Mouse (Mus musculus) embryo, embryonic 10 days (tissue): Measurements from ENCODE around the gene Prss35.
A peak's percentile ranks its signal among the peaks of the same experiment; 100 is the strongest.

Source experiments
- DNase-seq: peaks from one replicate; pipeline ENCODE4 v3.0.0-alpha.2; 2015; ENCODE audit warnings: low spot score

Prss35 gene

DNA sequence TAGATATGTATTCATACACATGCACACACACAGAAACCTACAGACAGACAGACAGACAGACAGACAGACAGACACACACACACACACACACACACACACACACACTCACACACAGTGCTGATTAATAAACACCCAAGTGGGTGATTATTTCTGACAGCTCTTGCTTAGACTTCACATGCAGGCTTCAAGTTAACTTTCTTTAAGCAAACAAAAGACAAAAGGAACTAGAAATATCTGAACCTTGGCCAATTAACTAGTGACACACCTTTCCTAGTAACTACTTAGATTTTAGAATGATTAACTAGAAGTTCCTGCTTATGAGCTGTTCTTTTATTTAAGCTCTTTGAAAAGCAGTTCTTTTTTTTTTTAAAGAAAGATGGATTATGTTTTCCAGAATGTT, 9.1 kb upstream of the Prss35 start:
- DNase-seq, result no peak

DNA sequence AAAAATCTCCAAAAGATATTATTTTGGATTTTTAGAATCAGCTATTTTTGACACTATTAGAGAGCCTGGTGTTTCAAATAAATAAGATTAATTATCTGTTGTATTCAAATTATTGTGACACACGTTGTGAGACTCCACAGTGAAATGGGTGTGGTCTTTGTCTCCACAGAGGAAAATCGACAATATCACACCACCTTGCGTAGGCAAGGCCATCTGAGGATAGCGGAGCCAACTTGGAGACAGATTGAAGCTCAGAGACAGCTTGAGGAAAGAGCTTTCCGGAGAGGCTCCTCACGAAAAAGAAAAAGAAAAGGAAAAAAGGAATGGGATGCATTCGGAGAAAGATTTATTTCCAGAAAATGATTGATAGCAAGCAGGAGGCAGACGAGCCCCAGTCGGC, 8.7 kb upstream of the Prss35 start:
- no peak for DNase-seq

DNA sequence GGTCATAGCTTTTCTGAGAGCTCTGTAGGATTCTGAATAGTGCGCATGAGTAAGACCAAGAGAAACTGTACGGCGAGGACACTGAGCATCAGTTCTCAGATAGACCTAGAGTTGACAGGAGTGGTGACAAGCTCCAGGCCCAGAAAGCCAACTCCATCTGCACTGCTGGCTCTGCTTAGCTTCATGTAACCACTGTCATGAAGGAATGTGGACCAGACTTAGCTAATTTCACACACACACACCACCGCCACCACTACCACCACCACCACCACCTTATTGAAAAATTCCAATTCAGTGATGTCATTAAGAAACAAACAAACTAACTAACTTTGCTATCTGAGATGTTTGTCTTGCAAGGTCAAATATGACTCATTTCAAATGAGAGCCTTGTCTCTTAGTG, 6.5 kb upstream of the Prss35 start:
- peak; percentile 25 for DNase-seq

DNA sequence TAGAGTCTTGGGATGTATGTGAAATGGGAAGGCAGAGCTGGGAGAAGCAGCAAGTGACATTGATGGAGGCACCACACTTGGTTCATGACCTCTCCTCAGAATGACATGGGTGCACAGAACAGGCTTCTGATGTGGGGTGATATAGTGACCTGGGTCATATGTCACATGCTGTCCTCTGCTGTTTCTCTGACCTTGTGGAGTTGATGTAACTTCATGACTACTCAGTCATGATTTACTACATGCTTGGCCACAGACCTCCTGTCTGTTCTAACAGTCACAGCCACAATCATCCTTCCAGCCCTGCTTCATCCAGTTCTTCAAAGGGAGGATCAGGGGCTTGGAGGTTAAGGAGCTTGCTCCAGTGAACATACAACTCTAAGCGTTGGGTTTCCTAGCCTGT, 5.4 kb upstream of the Prss35 start:
- DNase-seq, result no peak

DNA sequence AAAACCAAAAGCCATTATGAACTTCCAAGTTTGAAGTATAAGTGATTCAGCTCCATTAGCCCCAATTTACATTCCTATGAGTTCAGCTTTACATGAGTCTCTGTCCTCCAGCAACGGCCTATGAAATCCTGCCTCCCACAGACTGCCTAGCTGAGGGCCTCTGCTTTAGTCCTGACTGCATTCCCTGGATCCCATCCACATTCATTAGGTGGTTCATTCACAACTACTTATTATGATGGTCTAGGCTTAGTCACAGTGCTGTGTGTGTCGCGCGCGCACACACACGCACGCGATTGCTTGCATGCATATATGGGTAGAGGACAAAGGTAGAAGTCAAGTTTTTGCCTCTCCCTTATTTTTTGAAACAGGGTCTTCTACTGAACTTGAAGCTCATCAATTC, 4.6 kb upstream of the Prss35 start:
- no peak for DNase-seq

DNA sequence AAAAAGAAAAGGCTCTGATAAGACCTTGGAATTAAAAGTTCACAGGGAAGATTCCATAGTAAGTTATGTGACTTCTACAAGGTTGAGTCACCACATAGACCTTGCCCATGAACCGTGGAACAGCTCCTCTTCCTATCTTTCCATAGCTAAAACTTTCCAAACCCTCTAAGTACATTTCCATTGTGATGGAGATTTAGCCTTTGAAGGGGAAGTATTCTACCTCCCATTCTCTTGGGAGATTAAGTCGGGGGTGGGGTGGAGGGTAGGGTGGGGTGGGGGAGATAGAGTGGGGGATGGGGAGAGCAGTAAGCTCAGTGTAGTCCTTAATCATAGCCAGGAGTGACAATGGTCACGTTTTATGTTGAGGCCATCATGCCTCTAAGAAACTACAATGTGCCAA, 3.5 kb upstream of the Prss35 start:
- no peak for DNase-seq

DNA sequence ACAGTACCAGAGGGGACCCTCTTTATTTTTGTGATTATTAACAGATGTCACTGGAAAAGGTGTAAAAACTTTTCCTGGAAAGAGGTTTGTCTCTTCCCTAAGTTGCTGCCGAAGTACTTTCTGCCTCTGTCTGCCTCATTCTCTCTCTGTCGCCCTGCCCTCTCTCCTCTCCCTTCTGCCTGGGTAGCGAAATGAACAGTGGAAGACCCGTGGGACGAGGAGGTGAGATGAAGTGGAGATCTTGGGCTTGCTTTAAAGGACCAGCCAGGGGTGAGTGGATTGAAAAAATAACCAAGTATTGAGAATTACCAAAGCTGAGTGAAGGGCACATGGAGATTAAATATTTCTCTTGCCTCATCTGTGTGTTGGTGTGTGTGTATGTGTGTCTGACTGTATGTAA, 592 bp downstream of the Prss35 start:
- no peak for DNase-seq

DNA sequence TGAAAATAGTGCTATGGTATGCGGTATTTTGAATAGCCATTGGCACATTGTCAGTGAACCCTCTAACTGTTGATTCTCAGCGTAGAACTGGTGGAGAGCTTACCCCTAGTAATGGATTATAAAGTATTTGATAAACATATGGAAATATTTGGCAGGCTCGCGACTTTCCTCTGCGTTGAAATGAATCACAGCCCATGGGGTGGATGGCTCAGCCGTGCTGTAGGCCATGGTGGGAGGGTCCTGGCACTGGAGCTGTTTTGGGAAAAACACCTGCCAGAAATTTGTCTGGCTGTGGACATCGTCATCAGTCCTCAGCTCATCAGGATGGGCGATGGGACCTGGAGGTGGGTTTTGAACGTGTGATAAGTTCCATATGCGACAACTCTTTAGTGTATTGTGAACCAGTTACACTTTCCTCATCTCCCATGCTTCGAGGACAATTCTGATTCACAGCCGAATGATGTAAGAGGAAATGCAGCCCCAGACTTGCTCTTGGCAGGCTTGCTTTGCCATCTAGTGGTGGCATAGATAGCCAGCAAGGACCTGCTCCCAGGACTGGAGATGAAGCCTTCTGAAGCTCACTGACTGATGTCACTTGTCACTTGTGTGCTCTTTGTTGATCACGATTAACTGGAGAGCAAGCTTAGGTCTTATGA, 2.6 kb downstream of the Prss35 start:
- peak; percentile 85 for DNase-seq

DNA sequence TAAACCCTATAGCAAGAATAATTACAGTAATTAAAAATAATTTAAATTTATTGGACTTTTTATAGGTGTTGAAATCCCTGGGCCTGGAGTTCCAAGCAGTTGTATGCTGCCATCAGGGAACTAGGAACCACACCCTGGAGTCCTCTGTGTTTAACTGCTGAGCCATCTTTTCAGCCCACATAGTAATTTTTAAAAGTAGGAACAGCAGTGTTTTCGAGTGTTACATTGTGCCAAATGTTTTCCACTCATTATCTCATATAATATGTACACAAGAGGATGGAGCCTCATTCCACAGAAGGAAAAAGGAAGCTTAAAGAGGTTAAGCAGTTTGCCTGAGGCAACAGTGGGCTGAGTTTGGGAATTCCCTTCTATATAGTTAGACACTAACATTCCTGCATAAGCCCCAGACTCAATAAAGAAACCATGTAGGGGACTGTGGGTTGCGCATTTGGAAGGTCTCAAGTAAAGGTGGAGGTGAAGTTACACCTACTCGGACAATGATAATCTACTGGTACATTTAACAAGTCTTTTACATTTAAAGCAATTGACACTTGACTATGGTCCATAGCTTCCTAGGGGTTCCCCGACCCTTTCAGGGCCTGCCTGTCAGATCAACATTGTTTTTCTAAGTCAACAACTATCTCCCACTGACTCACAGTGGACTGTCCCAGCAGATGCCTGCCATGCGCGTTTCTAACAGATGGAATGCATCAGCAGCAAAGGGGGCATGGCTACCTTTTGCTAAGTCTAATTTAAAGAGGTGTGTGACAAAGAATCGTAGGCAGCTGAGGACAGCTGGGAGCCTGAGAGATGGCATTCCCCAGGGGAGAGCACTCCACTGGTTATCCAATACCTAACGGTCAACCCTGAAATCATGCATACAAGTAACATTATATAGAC, 19.3 kb downstream of the Prss35 start:
- peak; percentile 48 for DNase-seq

DNA sequence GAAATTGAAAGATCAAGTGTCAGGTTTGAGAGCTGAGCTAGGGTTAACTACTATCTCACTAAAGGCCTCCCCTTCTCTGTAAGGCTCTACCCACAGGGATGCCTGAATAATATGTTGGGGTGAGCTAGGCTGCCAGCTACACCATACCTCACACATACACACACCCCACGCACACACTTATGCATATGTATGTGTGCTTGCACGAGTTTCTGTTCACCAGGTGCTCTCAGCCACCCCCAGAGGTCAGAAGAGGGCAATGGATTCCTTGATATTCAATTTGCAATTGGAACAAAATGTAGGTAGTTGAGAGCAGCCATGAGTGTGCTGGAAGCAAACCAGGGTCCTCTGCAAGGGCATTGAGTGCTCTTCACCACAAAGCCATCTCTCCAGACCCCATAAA, 20.6 kb downstream of the Prss35 start:
- DNase-seq, result no peak

DNA sequence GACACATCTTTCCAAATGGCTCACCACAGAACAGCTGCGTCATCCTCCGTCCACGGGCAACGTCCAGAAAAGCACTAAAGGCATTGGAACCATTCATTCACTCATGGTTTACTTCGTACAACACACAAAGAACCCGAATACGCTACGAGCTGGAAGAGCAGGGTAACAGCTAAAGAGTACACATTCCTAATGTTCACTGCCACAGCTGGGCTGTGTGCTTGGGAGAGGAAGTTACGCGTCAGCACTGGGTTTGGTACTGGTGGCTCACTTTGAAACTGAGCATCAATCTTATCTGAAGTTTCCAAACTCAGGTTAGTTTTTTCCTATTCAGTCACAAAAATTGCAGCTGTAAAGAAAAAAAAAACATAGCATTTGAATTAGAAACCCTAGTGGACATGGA, 23.5 kb downstream of the Prss35 start:
- DNase-seq, result no peak

DNA sequence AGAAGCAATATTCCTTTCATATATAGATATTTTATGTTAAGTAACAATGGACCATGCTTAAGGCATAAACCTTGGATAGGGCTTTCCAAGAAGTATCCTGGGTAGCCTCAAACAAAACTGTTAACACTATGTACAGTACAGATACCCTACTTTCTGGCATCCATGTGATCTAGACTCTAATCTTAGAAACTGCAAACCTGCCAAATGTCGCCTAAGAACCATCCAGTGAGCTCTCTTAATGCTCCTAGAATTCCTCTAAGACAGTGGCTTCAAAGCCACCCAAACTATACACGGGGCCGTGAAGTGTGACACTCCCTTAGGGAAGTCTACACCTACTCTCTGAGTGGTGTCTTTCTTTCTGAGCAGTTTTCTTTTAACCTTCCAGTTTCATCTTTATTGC, 29.4 kb downstream of the Prss35 start:
- no peak for DNase-seq

DNA sequence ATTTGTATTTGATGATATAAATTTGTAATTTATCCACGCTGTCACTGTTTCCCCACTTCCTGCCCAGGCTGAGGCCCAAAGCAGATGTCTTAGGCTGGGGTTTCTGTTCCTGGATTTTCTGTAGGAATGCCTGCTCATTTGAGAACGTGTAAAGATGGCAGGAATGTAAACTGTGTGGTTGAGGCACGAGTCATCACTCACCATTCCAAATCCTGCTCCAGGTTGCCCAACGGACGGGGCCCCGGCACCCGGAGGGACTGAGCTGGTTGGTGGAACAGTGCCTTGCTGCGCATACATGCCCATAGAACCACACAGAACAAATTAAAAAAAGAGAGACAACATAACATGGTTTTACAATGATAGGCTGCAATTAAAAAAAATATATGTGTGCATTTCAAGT, 30.5 kb downstream of the Prss35 start:
- no peak for DNase-seq

DNA sequence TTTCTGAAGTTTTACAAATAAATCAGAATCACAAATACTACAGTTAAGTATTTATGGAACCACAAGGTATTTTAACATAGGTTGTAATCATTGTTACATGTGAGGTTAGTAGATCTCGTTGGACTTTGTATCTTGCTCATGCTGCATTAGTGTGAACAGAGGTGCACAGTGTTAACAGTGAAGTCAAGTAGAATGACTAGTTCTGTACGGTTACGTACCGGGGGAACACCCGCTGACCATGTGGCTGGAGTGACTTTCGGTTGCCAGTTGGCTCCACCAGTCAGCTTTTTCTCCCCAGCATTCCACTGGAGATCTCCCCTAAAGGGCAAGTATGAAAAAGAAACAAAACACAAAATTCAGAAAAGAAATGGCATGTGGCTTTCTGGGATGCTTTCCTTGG, 31.9 kb downstream of the Prss35 start:
- no peak for DNase-seq

DNA sequence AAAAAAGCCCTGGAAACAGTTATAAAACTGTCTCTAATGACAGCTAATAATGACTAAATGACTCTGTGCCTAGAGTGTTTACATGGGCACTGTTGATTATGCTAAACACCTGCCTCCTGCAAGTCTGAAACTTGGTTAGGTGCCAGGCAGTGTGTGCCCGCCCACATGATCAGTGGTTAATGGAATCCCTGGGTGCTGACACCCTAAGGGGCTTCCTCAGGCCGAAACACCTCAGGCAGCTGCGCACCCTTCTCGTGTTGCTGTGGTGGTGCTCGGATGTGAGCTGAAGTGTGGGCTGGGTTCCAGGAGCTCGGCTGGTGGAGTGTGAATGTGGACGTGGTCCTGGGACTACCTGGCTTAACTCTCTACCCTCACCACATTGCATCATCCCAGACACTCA, 33.9 kb downstream of the Prss35 start:
- no peak for DNase-seq

DNA sequence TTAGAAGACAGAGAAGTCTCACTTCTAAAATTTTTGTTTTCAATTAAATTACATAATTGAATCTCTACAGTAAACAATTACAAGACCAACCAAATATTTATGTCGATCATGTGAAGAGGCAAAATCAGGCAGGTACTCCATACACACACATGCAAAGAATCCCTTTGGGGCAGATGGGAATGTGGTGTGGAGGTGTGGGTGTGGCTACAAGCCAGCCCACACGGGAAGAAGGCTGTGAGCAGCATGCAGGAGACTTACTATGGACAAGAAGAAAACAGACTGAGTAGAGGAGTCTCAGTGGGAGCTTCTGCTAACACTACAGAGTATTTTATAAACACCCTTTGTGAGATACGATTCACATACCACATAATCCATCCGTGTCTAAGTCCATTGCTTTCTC, 34.8 kb downstream of the Prss35 start:
- DNase-seq, result no peak

DNA sequence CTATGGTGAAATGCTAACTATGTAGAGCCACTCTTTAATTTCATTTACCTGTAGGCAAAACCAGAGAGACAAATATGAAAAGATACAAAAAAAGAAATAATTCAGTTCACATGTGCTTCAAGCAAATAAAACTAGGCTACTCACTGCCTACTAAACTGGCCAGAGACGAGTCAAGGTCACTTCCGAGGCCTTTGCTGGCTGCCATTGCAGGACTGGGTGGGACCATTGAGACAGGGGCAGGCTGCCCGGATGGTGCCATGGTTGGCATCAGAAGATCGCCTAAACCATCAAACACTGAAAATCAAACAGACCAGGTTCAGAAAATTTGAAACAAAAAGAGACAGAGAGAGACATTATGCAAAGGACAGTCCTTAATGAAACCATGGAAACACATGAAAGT, 38.0 kb downstream of the Prss35 start:
- DNase-seq, result no peak

DNA sequence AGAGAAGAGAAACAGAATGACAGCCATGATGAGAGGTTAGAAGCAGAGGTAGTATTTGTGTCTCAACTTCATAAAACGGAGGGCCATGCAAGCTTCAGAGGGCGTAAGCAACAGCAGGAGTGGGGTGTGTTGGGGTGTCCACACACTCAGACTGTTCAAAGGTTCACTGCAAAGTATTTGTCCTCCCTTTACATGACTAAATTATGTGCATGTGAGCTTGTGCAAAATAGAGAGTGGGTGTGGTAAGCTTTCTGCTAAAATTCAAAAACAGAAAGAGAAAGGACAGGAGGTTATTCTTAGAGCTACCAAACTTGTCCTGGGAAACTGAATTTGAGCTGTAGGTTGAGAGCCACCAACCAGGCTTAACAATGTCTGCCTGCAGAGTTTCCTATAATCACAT, 39.4 kb downstream of the Prss35 start:
- DNase-seq, result no peak

DNA sequence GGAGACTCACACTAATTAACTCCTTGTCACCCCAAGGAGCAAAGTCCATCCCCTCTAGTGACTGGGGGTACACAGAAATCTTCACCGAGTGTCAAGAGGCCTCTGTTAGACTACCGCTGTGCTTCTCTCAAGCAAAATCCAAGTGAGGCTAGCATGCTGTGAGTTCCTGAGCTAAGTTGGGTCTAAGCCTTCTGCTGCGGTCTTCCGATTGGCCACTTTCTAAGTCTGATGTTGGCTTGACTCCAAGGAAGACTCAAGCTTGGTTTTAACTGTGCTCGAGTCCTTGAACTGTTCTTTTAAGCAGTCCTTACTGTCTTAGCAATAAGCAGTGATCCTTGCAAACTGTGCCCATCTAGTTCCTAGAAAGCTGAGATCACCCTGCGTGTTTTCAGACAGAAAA, 45.7 kb downstream of the Prss35 start:
- no peak for DNase-seq

DNA sequence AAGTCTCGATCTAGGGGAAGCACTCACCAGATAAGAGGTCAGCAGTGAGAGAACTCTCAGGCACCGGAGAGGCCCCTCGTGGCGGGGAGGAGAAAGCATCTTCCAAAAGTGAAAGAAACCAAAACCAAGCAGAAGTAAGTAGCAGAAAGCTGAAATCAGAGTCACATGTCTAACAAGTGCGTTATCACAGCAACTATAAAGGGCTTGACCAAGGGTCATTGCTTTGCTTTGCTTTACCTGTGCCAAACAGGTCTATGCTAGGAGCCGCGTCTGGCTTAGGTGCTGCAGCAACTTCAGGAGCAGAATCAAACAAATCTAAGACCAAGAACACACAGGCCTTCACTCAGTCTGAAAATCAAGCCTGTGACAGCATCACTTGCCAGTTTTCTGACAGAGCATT, 48.5 kb downstream of the Prss35 start:
- DNase-seq, result no peak

DNA sequence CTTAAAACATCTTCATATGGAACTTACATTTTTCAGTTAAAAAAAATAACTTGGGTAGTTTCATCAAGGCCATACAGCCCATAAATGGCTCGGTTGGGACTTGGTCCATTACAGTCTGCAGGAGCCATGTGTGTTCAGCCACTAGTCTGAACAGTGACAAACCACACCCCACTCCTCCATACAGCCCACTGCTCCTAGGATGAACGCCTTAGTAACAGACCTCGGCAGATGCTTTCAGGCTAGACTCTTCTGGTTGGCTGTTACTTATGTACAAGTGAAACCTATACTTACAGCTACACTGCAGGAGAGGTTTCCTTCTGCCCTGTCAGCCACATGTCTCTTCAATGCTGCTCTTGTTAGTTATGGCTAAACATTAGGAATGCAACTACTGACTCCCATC, 51.8 kb downstream of the Prss35 start:
- no peak for DNase-seq

DNA sequence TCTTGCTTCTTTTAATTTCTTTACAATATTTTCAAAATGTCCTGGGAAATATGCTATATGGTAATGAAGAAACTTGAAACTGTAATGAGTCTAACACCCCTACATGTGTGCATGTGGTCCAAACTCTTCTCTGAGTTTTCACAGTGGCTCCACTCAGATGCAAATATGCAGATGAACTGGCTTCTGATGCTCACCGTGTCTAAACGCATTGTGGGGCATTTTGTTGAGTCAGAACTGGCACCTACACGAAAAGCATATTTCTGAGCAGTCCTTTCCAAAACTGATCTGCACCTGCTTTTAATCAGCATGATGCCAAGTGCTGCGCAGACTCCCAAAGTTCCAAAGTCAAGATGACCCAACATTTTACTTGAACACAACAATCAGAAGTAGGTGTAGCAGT, 54.1 kb downstream of the Prss35 start:
- no peak for DNase-seq

DNA sequence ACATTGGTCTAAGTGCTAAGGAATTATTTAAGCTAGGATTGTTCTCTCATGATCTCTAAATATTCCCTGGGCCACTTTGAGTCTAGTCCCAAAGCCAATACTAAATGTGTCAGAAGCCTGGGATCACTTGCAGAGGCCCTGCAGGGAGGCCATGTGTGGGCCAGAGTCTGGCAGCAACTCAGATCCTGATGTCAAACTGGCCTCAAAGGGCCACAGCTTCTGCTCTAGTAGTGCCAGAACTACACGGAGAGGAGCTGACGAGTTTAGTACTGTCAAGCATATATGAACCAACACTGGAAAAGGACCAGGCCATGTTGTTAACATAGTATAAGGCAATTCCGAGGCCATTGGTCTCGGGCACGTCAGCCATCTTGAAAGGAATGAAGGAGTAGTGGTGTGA, 54.7 kb downstream of the Prss35 start:
- DNase-seq, result no peak

DNA sequence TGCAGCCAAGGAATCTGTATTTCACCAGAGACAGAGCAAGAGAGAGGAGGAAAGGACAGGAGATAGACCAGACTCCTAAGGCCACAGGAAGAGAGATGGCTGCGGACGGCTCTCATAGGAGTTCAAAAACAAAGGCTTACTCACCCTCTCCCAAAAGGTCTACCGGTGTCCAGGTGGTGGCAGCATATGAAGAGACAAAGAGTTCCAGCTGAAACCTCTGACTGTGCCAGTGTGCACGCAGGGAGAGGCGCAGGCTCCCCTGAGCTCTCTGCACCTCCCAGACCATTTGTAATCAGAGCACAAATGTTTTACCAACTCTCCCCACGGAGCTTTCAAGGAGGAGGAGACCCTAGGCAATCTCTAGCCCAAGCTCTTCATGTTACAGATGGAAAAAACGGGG, 55.2 kb downstream of the Prss35 start:
- DNase-seq, result no peak
